Mouse (Mus musculus) brain, embryonic 14.5 days (tissue): ENCODE results near the gene Mfsd13b.

ENCODE experiments used
- CTCF ChIP-seq: fragments of 200-500 bp; IDR thresholded peaks from 2 replicates; pipeline ENCODE4 v1.5.1; 2012; ENCODE audit warnings: inconsistent platforms, mild to moderate bottlenecking, moderate library complexity, borderline replicate concordance; ENCODE audit not compliant: insufficient read depth, insufficient read length; ENCODE audit errors: extremely low read depth
- POLR2A ChIP-seq: fragments of 200-500 bp; IDR thresholded peaks from 2 replicates; pipeline ENCODE4 v1.6.1; 2012; ENCODE audit warnings: mild to moderate bottlenecking, inconsistent platforms, borderline replicate concordance; ENCODE audit not compliant: poor library complexity, insufficient read depth, insufficient read length, severe bottlenecking; ENCODE audit errors: extremely low read depth

DNA sequence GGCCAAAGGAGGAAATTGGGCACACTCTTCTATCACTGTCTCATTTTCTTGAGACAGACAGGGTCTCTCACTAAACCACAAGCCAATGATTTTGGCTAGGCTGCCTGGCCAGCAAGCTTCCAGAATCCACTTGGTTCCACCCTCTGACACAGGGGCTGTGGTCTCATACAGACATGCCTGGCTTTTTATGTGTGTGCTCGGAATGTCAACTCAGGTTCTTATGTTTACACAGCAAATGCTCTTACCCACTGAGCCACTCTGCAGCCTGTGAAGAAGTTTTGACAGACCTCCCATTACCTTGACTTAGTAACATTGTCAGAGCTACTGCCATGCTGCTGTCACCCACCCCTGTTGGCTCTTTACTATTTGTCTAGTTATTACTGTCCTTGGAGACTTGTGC, 59.7 kb downstream of the Mfsd13b start:
- TF ChIP-seq CTCF (no peak), POLR2A (no peak)
